Mouse (Mus musculus) mouse trophoblast stem cell (cell line): Measurements from ENCODE around the gene Cyp2ab1.

ENCODE experiments used
- in situ Hi-C, 2 experiments: fragments of 300-500 bp; cut with MseI, MboI; formaldehyde crosslinking; loops; 2 replicates in 1 of 2; 3 replicates in 1 of 2; pipeline ENCODE4 v1.15.1; 2025

The Cyp2ab1 gene

GRCm38 (mm10) chr16:20271339-20271738 lies 53.9 kb downstream of the Cyp2ab1 start:
- in situ Hi-C loops, result no loop called here

- in situ Hi-C loops, result no loop called here
Measured at GRCm38 (mm10) chr16:20265089-20265488, 60.1 kb downstream of the Cyp2ab1 start.
